Mouse (Mus musculus): ENCODE data around the gene Med10. TPM values are rescaled to one million over a fixed set of nuclear protein-coding genes. Genes with fewer than 3 reads are reported as not detected.
A peak's percentile ranks its signal among the peaks of the same experiment; 100 is the strongest.

The Med10 gene
- total RNA-seq (2017), result 46.2 and 64.7 TPM in 2 replicates

- no peak for ATAC-seq (ENCODE audit: extremely low read depth, insufficient number of reproducible peaks, low FRiP score, poor library complexity, severe bottlenecking)
These were observed at the start of gene Med10 for GRCm38 (mm10) chr13:69802095-69802494. Med10 (plus strand) TSS chr13:69802395.

- no peak for ATAC-seq (ENCODE audit: extremely low read depth, insufficient number of reproducible peaks, low FRiP score, poor library complexity, severe bottlenecking)
These were observed 49.3 kb upstream of the Med10 start for GRCm38 (mm10) chr13:69752875-69753274.

GRCm38 (mm10) chr13:69758979-69759378 is 43.2 kb upstream of the Med10 start:
- no peak for ATAC-seq (ENCODE audit: extremely low read depth, insufficient number of reproducible peaks, low FRiP score, poor library complexity, severe bottlenecking)

GRCm38 (mm10) chr13:69761393-69761792 is 40.8 kb upstream of the Med10 start:
- ATAC-seq (ENCODE audit: extremely low read depth, insufficient number of reproducible peaks, low FRiP score, poor library complexity, severe bottlenecking), result no peak

- ATAC-seq (ENCODE audit: extremely low read depth, insufficient number of reproducible peaks, low FRiP score, poor library complexity, severe bottlenecking), result no peak
These were observed 37.5 kb upstream of the Med10 start for GRCm38 (mm10) chr13:69764646-69765045.

- ATAC-seq (ENCODE audit: extremely low read depth, insufficient number of reproducible peaks, low FRiP score, poor library complexity, severe bottlenecking), result no peak
These were observed 34.0 kb upstream of the Med10 start for GRCm38 (mm10) chr13:69768152-69768551.

GRCm38 (mm10) chr13:69770538-69771456 is 31.4 kb upstream of the Med10 start:
- ATAC-seq (ENCODE audit: extremely low read depth, insufficient number of reproducible peaks, low FRiP score, poor library complexity, severe bottlenecking), result no peak

- ATAC-seq (ENCODE audit: extremely low read depth, insufficient number of reproducible peaks, low FRiP score, poor library complexity, severe bottlenecking), result no peak
These were observed 29.8 kb upstream of the Med10 start for GRCm38 (mm10) chr13:69772358-69772757.

GRCm38 (mm10) chr13:69778221-69778620 is 24.0 kb upstream of the Med10 start:
- ATAC-seq (ENCODE audit: extremely low read depth, insufficient number of reproducible peaks, low FRiP score, poor library complexity, severe bottlenecking), result no peak

- no peak for ATAC-seq (ENCODE audit: extremely low read depth, insufficient number of reproducible peaks, low FRiP score, poor library complexity, severe bottlenecking)
These were observed 13.5 kb upstream of the Med10 start for GRCm38 (mm10) chr13:69788704-69789103.

- ATAC-seq (ENCODE audit: extremely low read depth, insufficient number of reproducible peaks, low FRiP score, poor library complexity, severe bottlenecking), result no peak
These were observed 10.4 kb upstream of the Med10 start for GRCm38 (mm10) chr13:69791814-69792213.

GRCm38 (mm10) chr13:69792541-69793009 is 9.6 kb upstream of the Med10 start:
- no peak for ATAC-seq (ENCODE audit: extremely low read depth, insufficient number of reproducible peaks, low FRiP score, poor library complexity, severe bottlenecking)

GRCm38 (mm10) chr13:69794808-69795207 is 7.4 kb upstream of the Med10 start:
- no peak for ATAC-seq (ENCODE audit: extremely low read depth, insufficient number of reproducible peaks, low FRiP score, poor library complexity, severe bottlenecking)

GRCm38 (mm10) chr13:69809681-69810611 is 7.8 kb downstream of the Med10 start:
- peak; percentile 79 for ATAC-seq (ENCODE audit: extremely low read depth, insufficient number of reproducible peaks, low FRiP score, poor library complexity, severe bottlenecking)

- no peak for ATAC-seq (ENCODE audit: extremely low read depth, insufficient number of reproducible peaks, low FRiP score, poor library complexity, severe bottlenecking)
These were observed 8.9 kb downstream of the Med10 start for GRCm38 (mm10) chr13:69810936-69811680.

- no peak for ATAC-seq (ENCODE audit: extremely low read depth, insufficient number of reproducible peaks, low FRiP score, poor library complexity, severe bottlenecking)
These were observed 11.7 kb downstream of the Med10 start for GRCm38 (mm10) chr13:69813870-69814269.

- no peak for ATAC-seq (ENCODE audit: extremely low read depth, insufficient number of reproducible peaks, low FRiP score, poor library complexity, severe bottlenecking)
These were observed 16.1 kb downstream of the Med10 start for GRCm38 (mm10) chr13:69818306-69818705.

GRCm38 (mm10) chr13:69821169-69821822 is 19.1 kb downstream of the Med10 start:
- ATAC-seq (ENCODE audit: extremely low read depth, insufficient number of reproducible peaks, low FRiP score, poor library complexity, severe bottlenecking), result no peak
